ENCODE assay signal across 8 mouse cellular contexts in the genomic region with DNA sequence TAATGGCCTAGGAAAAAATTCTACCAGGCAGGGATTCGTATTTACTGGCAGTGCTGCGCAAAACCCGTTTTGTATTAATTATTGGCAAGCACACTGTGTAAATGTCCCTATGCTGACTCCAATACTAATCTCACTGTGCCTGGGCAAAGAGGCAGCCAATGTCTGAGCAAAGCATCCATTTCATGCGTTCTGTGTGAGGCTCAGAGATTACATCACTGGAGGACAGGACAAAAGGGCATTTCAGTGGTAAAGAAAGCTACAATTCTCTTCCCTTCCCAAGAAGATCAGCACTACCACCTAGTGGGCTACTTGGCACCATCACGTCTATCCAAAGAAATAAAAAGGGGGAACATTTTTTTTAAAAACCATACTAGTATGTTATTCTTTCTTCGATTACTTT.
DNase-seq lines count a peak whose midpoint lies in the region; ATAC-seq and TF ChIP-seq lines count a peak whose summit lies in the region.

No protein-coding gene starts in this region.

- no peaks in the 10 kb centered on the region for H3K36me3 ChIP-seq in intestine, embryonic 14.5 days (ENCODE audit: control insufficient read depth, insufficient read depth, low read length)
- no peaks in the 10 kb centered on the region for H3K36me3 ChIP-seq in midbrain, postnatal 0 days (ENCODE audit: insufficient read depth, low read length)

- H3K4me3 ChIP-seq in intestine, embryonic 14.5 days (ENCODE audit: low read depth, low read length) = no peak overlapping the region
- no peak overlapping the region for H3K4me3 ChIP-seq in midbrain, postnatal 0 days (ENCODE audit: low read depth, low read length)

- ATAC-seq in intestine, embryonic 14.5 days (replicated peaks; ENCODE audit: low FRiP score, low TSS enrichment, low read depth) = no peak
- peak; percentile 81 for ATAC-seq in midbrain, postnatal 0 days (ENCODE audit: low FRiP score)

- 59% methylated on average over 6 of the region's 6 CpGs for WGBS in intestine, embryonic 14.5 days
- 41% methylated on average over 6 of the region's 6 CpGs for WGBS in midbrain, postnatal 0 days

- no peaks in the 10 kb centered on the region for H3K27me3 ChIP-seq in intestine, embryonic 14.5 days (replicated peaks; ENCODE audit: control insufficient read depth, insufficient read depth, low read length)
- no peaks in the 10 kb centered on the region for H3K27me3 ChIP-seq in midbrain, postnatal 0 days (ENCODE audit: insufficient read depth, low read length)

- no peaks in the 10 kb centered on the region for H3K9me3 ChIP-seq in intestine, embryonic 14.5 days (ENCODE audit: control insufficient read depth, low read length)
- H3K9me3 ChIP-seq in midbrain, postnatal 0 days (ENCODE audit: low read length) = no peaks in the 10 kb centered on the region

- peak; percentile 64 for DNase-seq in layer of hippocampus, adult 11-12 months (ENCODE audit: low spot score)
- DNase-seq in layer of hippocampus, postnatal 25 days (ENCODE audit: extremely low spot score in 1 of 2, low spot score in 1 of 2) = no peak
- peak; percentile 53 to 60 for DNase-seq in cerebellum, postnatal 10 days
- DNase-seq in intestine, embryonic 14.5 days (ENCODE audit: low spot score) = peak; percentile 53
- DNase-seq in midbrain, postnatal 0 days (ENCODE audit: low spot score) = peak; percentile 79
- no peak for DNase-seq in urinary bladder, postnatal 25 days (ENCODE audit: low spot score)
- DNase-seq in spleen, adult 18-20 months = no peak
- DNase-seq in gastrocnemius, postnatal 4 days (ENCODE audit: low spot score in 2 of 2) = no peak

- 0 out of 2 replicates have a peak, but pooled peaks cover 4% of the 10 kb centered on the region for H3K4me1 ChIP-seq in intestine, embryonic 14.5 days (replicated peaks; ENCODE audit: control insufficient read depth, insufficient read depth, low read length)
- H3K4me1 ChIP-seq in midbrain, postnatal 0 days (ENCODE audit: insufficient read depth, low read length) = no peaks in the 10 kb centered on the region

- H3K27ac ChIP-seq in intestine, embryonic 14.5 days (ENCODE audit: low read depth) = no peak overlapping the region
- no peak overlapping the region for H3K27ac ChIP-seq in midbrain, postnatal 0 days (ENCODE audit: low read depth, low read length)

- peak; percentile 83 for TF ChIP-seq CTCF in midbrain, postnatal 0 days (IDR thresholded peaks at IDR 0.05)

- no peak overlapping the region for H3K4me2 ChIP-seq in intestine, embryonic 14.5 days (ENCODE audit: low read length)
- H3K4me2 ChIP-seq in midbrain, postnatal 0 days (ENCODE audit: low read depth, low read length, poor library complexity, severe bottlenecking) = no peak overlapping the region

- no peak overlapping the region for H3K9ac ChIP-seq in intestine, embryonic 14.5 days (ENCODE audit: low read length)
- no peak overlapping the region for H3K9ac ChIP-seq in midbrain, postnatal 0 days (replicated peaks; ENCODE audit: low read length, poor library complexity, severe bottlenecking)

Comparison
In these comparisons a context has a peak if more than half of its experiments do, and no peak if none do; other contexts are left out.
1. DNase-seq: peak in layer of hippocampus, adult 11-12 months (single experiment), cerebellum, postnatal 10 days (2 of 2), intestine, embryonic 14.5 days (single experiment) and midbrain, postnatal 0 days (single experiment); none in layer of hippocampus, postnatal 25 days (0 of 2), urinary bladder, postnatal 25 days (single experiment), spleen, adult 18-20 months (0 of 2) and gastrocnemius, postnatal 4 days (0 of 2).